Comparison of ENCODE assay signal across 14 mouse cellular contexts in genomic region chr10:108385480-108385955, GRCm38 (mm10). TPM values are rescaled to one million over a fixed set of nuclear protein-coding genes. Genes with fewer than 3 reads are reported as not detected.
DNase-seq lines count a peak whose midpoint lies in the region; ATAC-seq lines count a peak whose summit lies in the region.
"Had no signal": no experiment of that assay in that cellular context is flagged by ENCODE, and none has a peak within 500 bp of the region (broad histone marks: within the 10 kb centered on the region; RNA-seq: fewer than 3 reads in every experiment).

No protein-coding gene starts in this region.

- peaks cover 43% of the 10 kb centered on the region for H3K4me1 ChIP-seq in forebrain, embryonic 10.5 days
- no peaks in the 10 kb centered on the region; the same call in 1 of the 2 replicates for H3K4me1 ChIP-seq in forebrain, embryonic 16.5 days (replicated peaks; ENCODE audit: control insufficient read depth, insufficient read depth, low read length)

- no peak overlapping the region for H3K9ac ChIP-seq in forebrain, embryonic 16.5 days (replicated peaks; ENCODE audit: low read depth, low read length)
- H3K9ac ChIP-seq: embryonic facial prominence, embryonic 13.5 days had no signal

- no peak overlapping the region for H3K4me3 ChIP-seq in forebrain, embryonic 10.5 days
- H3K4me3 ChIP-seq in forebrain, embryonic 16.5 days (replicated peaks; ENCODE audit: low read length): no peak overlapping the region
- H3K4me3 ChIP-seq: embryonic facial prominence, embryonic 13.5 days had no signal

- no peak for ATAC-seq in forebrain, embryonic 16.5 days

- no peak overlapping the region for H3K4me2 ChIP-seq in forebrain, embryonic 16.5 days (ENCODE audit: low read length)
- H3K4me2 ChIP-seq: embryonic facial prominence, embryonic 13.5 days had no signal

- peak overlapping the region; percentile 53 for H3K27ac ChIP-seq in forebrain, embryonic 10.5 days
- H3K27ac ChIP-seq in forebrain, embryonic 16.5 days (ENCODE audit: low read length): no peak overlapping the region
- H3K27ac ChIP-seq: embryonic facial prominence, embryonic 13.5 days; macrophage had no signal

- no peaks in the 10 kb centered on the region for H3K9me3 ChIP-seq in forebrain, embryonic 10.5 days
- no peaks in the 10 kb centered on the region for H3K9me3 ChIP-seq in forebrain, embryonic 16.5 days (ENCODE audit: control insufficient read depth, low read length)
- H3K9me3 ChIP-seq: embryonic facial prominence, embryonic 13.5 days; G1E had no signal

- WGBS in forebrain, embryonic 10.5 days: 53% methylated on average over 5 of the region's 5 CpGs
- 43% methylated on average over 5 of the region's 5 CpGs for WGBS in forebrain, embryonic 16.5 days

- no peaks in the 10 kb centered on the region for H3K27me3 ChIP-seq in forebrain, embryonic 10.5 days (ENCODE audit: poor library complexity, severe bottlenecking)
- no peaks in the 10 kb centered on the region for H3K27me3 ChIP-seq in forebrain, embryonic 16.5 days (replicated peaks; ENCODE audit: control insufficient read depth, insufficient read depth, low read length)
- H3K27me3 ChIP-seq: embryonic facial prominence, embryonic 13.5 days had no signal

- DNase-seq in forebrain, embryonic 10.5 days (ENCODE audit: extremely low spot score, low spot score): no peak
- peak; percentile 50 for DNase-seq in kidney, adult 9 months
- DNase-seq in kidney, postnatal 10 days: no peak
- DNase-seq in 3T3-L1 (ENCODE audit: low read depth, low spot score): peak; percentile 20
- peak; percentile 31 for DNase-seq in forelimb bud, embryonic 11.5 days (ENCODE audit: low read depth, low spot score)
- no peak for DNase-seq in spleen, adult 12 weeks (ENCODE audit: low spot score)
- no peak for DNase-seq in right cerebral cortex, postnatal 14 days
- DNase-seq: adrenal gland, adult 2 months; heart, postnatal 14 days; thymus, postnatal 14 days had no signal

- H3K36me3 ChIP-seq in forebrain, embryonic 10.5 days (replicated peaks): peaks cover 33% of the 10 kb centered on the region
- no peaks in the 10 kb centered on the region for H3K36me3 ChIP-seq in forebrain, embryonic 16.5 days (ENCODE audit: control insufficient read depth, insufficient read depth)

RNA-seq across cellular contexts. Expression of gene Pawr, which starts 53.6 kb away (rescaled TPM):
- polyA plus RNA-seq in forebrain, embryonic 10.5 days (2016; fragmentation: Nextera tagmentation; extraction: Ambion mirVana): 12.7 and 14.7 TPM in 2 replicates
- 2.2 and 2.4 TPM in 2 replicates for polyA plus RNA-seq in forebrain, embryonic 16.5 days (2015; fragmentation: Nextera tagmentation; extraction: Ambion mirVana)
- polyA plus RNA-seq: macrophage had no signal

Comparison
In these comparisons a context has a peak if more than half of its experiments do, and no peak if none do; other contexts are left out.
1. DNase-seq: peak in kidney, adult 9 months (single experiment), 3T3-L1 (single experiment) and forelimb bud, embryonic 11.5 days (single experiment); none in forebrain, embryonic 10.5 days (single experiment), kidney, postnatal 10 days (single experiment), spleen, adult 12 weeks (single experiment) and right cerebral cortex, postnatal 14 days (single experiment).